Mouse (Mus musculus) kidney, embryonic 14.5 days (tissue): ENCODE results near the gene Zfp74. TPM values are rescaled to one million over a fixed set of nuclear protein-coding genes. Genes with fewer than 3 reads are reported as not detected.
"Not testable (repeated sequence)": the region's sequence is repeated elsewhere in the genome, so short reads cannot be mapped to it uniquely, and the experiment has no call there.

Experiments used
- ATAC-seq: fragments of 200-750 bp; cut with Nextera tagmentation; 2 replicates; pipeline ENCODE4 v1.8.0; 2017; ENCODE audit warnings: moderate number of reproducible peaks, mild to moderate bottlenecking, moderate TSS enrichment, moderate library complexity; ENCODE audit not compliant: low FRiP score, low TSS enrichment
- H3K27ac ChIP-seq: fragments of 300-500 bp; sonication (generic); 2 replicates; pipeline ENCODE4 v1.5.1; 2014; ENCODE audit warnings: low read depth, mild to moderate bottlenecking, low read length, moderate library complexity, mixed read lengths
- H3K27me3 ChIP-seq: fragments of 300-500 bp; sonication (generic); 2 replicates; pipeline ENCODE4 v1.6.1; 2014; ENCODE audit warnings: mild to moderate bottlenecking, low read length; ENCODE audit not compliant: control insufficient read depth, insufficient read depth
- H3K36me3 ChIP-seq: fragments of 300-500 bp; sonication (generic); 2 replicates; pipeline ENCODE4 v1.6.1; 2014; ENCODE audit warnings: low read length, mixed read lengths; ENCODE audit not compliant: control insufficient read depth, insufficient read depth
- H3K4me1 ChIP-seq: fragments of 300-500 bp; sonication (generic); 2 replicates; pipeline ENCODE4 v1.6.1; 2014; ENCODE audit warnings: low read length, mixed read lengths; ENCODE audit not compliant: control insufficient read depth, insufficient read depth
- H3K4me2 ChIP-seq: fragments of 300-500 bp; sonication (generic); replicated peaks from 2 replicates; pipeline ENCODE4 v1.6.1; 2014; ENCODE audit warnings: low read depth, mild to moderate bottlenecking, low read length
- H3K4me3 ChIP-seq: fragments of 300-500 bp; sonication (generic); 2 replicates; pipeline ENCODE4 v1.5.1; 2014; ENCODE audit warnings: mild to moderate bottlenecking, low read length
- H3K9ac ChIP-seq: fragments of 300-500 bp; sonication (generic); 2 replicates; pipeline ENCODE4 v1.6.1; 2014; ENCODE audit warnings: low read depth, mild to moderate bottlenecking, low read length, moderate library complexity
- H3K9me3 ChIP-seq: fragments of 300-500 bp; sonication (generic); 2 replicates; pipeline ENCODE4 v1.6.1; 2016; ENCODE audit warnings: low read length; ENCODE audit not compliant: control insufficient read depth
- WGBS: fragments of 180-500 bp; shearing (Covaris S2); extraction: QIAGEN DNeasy Blood & Tissue Kit; methylation state at CpG from one replicate; pipeline ENCODE4 v1.1.7; 2014; 5-methylcytosine and 5-hydroxymethylcytosine counted together
- polyA plus RNA-seq: library from polyadenylated mRNA; unstranded; fragments of >200 nt; fragmentation: Nextera tagmentation; extraction: Ambion mirVana; gene quantifications from 2 replicates; pipeline ENCODE4 v1.2.1, GENCODE M21; 2014

Gene Zfp74
- polyA plus RNA-seq, 1 experiment from 2014 or later = 11.0 TPM

DNA sequence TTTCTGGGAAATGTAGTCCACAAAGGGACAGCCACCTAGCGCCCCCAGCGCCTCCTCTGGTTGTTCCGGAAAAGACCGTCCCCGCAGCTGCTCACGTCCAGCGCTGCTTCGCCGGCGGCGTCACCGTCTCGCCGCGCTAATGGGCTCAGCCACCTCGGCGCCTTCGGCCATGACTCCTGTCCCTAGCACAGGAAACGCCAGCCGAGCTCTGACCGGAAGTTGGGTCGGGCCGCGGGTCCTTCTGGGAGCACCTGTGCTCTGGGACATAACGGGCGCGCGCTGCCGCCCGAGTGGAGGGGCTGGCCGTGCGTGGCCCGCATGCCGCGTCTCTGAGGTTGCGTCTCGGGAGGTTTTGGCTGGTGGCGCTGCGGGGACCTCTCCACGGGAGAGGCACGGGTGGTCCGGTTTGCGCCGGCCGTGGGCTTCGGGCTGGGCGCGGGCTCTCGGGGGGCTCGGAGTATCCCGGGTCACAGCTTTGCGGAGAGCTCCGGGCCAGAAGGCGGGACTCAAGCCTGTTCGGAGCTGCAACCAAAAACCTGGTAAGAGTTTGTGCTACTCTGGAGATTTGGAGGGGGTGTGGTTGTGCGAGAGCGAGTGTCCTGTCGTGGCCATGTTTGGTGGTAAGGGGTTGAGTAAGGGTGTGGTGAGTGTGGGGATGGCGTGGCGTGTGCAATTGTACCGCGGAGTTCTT is 29.9 kb upstream of the Zfp74 start, which contains the start of gene Zfp568:
Gene Zfp568 (plus strand): TSS at position 266 of the 691 bp plus-strand sequence.
- H3K36me3 ChIP-seq = peaks cover 28% of the 10 kb centered on the region
- peak within 1 kb of the TSS; percentile 87 for H3K4me3 ChIP-seq
- peak within 1 kb of the TSS; percentile 46 for H3K4me2 ChIP-seq
- ATAC-seq = peak; percentile 97
- peak within 1 kb of the TSS; percentile 82 for H3K9ac ChIP-seq
- H3K27ac ChIP-seq = peak within 1 kb of the TSS; percentile 94
- 0 out of 2 replicates have a peak, but pooled peaks cover 6% of the 10 kb centered on the region for H3K9me3 ChIP-seq
- under 1% methylated on average over 61 of the region's 62 CpGs for WGBS
- peaks cover 14% of the 10 kb centered on the region; the same call in 1 of the 2 replicates for H3K4me1 ChIP-seq
- H3K27me3 ChIP-seq = no peaks in the 10 kb centered on the region

DNA sequence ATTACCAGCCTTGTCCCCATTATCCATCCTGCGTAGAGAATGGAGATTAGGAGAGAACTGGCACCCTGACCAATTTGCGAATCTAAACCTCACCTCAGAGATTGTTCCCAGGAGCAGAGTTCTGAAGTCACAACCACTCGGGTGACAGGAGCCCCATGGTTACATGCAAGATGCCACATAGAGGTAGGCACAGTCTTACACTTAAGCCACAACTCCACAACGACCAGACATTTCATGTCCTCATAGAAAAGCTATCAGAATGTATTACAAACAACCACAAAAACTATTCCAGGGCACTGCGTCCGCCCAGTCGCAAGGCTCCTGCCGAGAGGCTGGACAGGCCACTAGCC is 29.4 kb upstream of the Zfp74 start:
- Histone ChIP-seq H3K4me2 (peak overlapping the region; percentile 46), H3K4me3 (peak overlapping the region; percentile 87), H3K9me3 (0 out of 2 replicates have a peak, but pooled peaks cover 6% of the 10 kb centered on the region), H3K9ac (peak overlapping the region; percentile 82), H3K36me3 (peaks cover 26% of the 10 kb centered on the region), H3K27me3 (no peaks in the 10 kb centered on the region), H3K4me1 (peaks cover 14% of the 10 kb centered on the region; the same call in 1 of the 2 replicates), H3K27ac (peak overlapping the region; percentile 94)
- 1% methylated on average over 8 of the region's 8 CpGs for WGBS
- no peak for ATAC-seq

DNA sequence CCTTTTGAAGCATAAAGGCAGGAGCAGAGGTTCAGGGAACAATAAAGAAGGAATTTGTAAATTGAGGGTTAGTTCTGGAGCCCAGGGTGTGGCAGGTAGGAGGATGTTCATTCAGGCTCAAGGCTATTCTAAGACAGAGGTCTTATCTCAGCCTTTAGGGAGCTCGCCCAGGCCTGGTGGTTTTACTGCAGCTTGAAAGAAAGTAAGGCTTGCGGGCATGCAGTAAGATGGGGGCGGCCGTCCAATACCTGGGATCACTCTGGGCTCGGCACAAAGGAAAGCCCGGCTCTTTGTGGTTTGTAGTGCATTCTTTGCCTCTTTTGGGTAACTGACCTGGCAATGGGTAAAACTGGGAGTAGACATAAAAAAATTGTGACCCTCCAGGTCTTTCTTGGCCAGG is 29.0 kb upstream of the Zfp74 start:
- H3K4me3 ChIP-seq = peak overlapping the region; percentile 87
- peak overlapping the region; percentile 46 for H3K4me2 ChIP-seq
- peaks cover 14% of the 10 kb centered on the region; the same call in 1 of the 2 replicates for H3K4me1 ChIP-seq
- H3K9ac ChIP-seq = peak overlapping the region; percentile 82
- H3K9me3 ChIP-seq = 0 out of 2 replicates have a peak, but pooled peaks cover 6% of the 10 kb centered on the region
- peak overlapping the region; percentile 94 for H3K27ac ChIP-seq
- peaks cover 23% of the 10 kb centered on the region for H3K36me3 ChIP-seq
- ATAC-seq = no peak
- 17% methylated on average over 6 of the region's 6 CpGs for WGBS
- no peaks in the 10 kb centered on the region for H3K27me3 ChIP-seq

DNA sequence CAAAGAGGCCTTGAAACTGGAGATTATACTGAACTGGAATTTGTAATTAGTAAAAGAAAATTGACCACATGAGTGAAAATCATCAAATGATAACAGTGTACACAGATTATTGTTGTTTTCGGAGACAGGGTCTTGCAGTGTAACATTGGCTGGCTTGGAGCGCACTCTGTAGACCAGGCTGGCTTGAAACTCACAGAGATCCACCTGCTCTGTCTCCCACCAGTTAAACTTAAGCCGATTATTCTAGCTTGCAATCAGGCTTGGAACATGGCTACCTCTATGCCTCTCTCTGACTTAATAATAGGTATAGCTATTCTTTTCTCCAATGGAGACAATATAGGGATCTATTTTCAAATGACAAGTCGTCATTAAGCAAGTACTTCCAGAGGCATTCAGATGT is 28.5 kb upstream of the Zfp74 start:
- Histone ChIP-seq H3K9ac (no peak overlapping the region), H3K4me1 (peaks cover 14% of the 10 kb centered on the region; the same call in 1 of the 2 replicates), H3K27ac (no peak overlapping the region), H3K36me3 (peaks cover 17% of the 10 kb centered on the region), H3K9me3 (0 out of 2 replicates have a peak, but pooled peaks cover 6% of the 10 kb centered on the region), H3K27me3 (no peaks in the 10 kb centered on the region), H3K4me2 (peak overlapping the region; percentile 46; the same call in 1 of the 2 replicates), H3K4me3 (no peak overlapping the region)
- ATAC-seq = no peak
- 85% methylated on average over 4 of the region's 4 CpGs for WGBS

DNA sequence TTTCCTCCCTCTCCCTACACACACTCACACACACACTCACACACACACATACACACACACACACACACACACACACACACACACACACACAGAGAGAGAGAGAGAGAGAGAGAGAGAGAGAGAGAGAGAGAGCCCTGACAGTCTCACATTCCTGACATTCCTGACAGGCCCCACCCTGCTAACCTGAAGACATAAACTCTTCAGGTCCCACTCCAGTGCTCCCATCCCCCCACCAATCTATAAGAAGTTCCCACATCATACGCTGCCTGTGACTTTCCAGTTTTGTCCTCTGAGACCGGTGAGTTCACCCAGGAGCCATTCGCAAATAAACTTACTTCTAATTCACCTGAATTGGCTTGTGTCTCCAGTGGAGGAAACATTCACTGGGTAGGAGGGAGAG is 28.0 kb upstream of the Zfp74 start:
- no peak overlapping the region for H3K27ac ChIP-seq
- no peaks in the 10 kb centered on the region for H3K27me3 ChIP-seq
- WGBS = 80% methylated on average over 3 of the region's 3 CpGs
- no peak for ATAC-seq
- peaks cover 14% of the 10 kb centered on the region; the same call in 1 of the 2 replicates for H3K4me1 ChIP-seq
- H3K4me2 ChIP-seq = no peak overlapping the region
- H3K36me3 ChIP-seq = peaks cover 13% of the 10 kb centered on the region
- H3K9me3 ChIP-seq = 0 out of 2 replicates have a peak, but pooled peaks cover 6% of the 10 kb centered on the region
- H3K4me3 ChIP-seq = no peak overlapping the region
- no peak overlapping the region for H3K9ac ChIP-seq

DNA sequence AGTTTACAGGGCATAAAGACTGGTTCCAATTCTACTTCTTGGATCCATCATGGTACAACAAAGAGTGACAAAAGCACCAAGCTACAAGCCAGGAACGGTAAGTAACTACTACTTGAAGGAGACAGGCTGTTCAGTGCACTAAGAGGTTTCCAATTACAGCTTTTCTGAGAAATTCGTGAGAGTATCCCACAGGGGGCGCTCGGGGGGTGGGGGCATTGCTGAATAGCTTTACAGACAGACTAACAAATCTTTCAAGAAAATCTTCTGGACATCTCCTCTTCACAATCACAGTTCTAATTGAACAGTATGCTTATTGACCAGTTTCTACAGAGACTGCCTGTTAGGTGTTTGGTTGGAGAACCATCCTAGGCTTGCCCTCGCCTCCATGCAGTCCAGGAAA is 27.6 kb upstream of the Zfp74 start:
- no peak overlapping the region for H3K4me3 ChIP-seq
- no peak overlapping the region for H3K4me2 ChIP-seq
- no peaks in the 10 kb centered on the region for H3K27me3 ChIP-seq
- WGBS = 56% methylated on average over 5 of the region's 5 CpGs
- H3K27ac ChIP-seq = no peak overlapping the region
- H3K36me3 ChIP-seq = peaks cover 11% of the 10 kb centered on the region
- H3K9me3 ChIP-seq = 0 out of 2 replicates have a peak, but pooled peaks cover 6% of the 10 kb centered on the region
- ATAC-seq = no peak
- H3K4me1 ChIP-seq = peaks cover 14% of the 10 kb centered on the region; the same call in 1 of the 2 replicates
- H3K9ac ChIP-seq = no peak overlapping the region

DNA sequence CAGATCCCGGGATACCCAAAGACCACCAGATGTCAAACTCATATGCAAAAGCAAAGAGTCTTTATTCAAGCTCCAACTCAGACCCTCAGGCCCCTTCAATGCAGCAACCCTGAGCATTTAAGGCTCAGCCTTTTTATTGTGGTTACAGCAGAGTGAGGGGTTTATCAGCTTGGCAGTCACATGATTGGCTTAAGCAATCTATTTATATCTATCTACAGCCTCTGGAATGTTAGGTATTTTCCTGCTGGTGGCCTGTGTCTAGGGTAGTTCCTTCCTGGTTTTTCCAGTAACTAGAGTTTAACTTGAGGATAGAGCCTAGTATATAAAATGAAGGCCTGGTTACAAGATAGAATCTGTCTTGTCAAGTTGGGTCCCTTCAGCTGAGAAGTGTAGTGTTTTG is 26.9 kb upstream of the Zfp74 start:
- no peak overlapping the region for H3K9ac ChIP-seq

DNA sequence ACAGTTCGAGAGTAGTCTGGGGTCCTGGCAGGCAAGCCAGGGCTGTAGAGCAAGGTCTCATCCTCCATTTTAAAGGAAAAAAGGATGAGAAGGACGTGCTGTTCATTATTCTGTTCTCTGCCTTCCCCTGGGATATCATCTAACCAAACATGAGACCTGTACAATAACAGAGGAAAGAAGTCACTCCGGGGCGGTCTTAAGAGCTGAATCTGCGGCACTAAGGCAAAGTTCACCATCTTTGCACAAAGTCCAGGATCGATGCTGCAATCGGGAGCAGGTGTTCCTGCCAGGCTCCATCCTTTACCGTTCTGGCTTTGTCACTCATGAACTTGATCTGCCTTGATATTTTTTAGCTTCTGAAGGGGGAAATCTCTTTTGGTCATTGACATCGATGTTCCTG is 16.8 kb upstream of the Zfp74 start:
- no peak for ATAC-seq
- WGBS = 86% methylated on average over 9 of the region's 9 CpGs
- no peaks in the 10 kb centered on the region for H3K27me3 ChIP-seq

More for the DNA sequence above, 26.9 kb upstream of the Zfp74 start:
- no peaks in the 10 kb centered on the region for H3K27me3 ChIP-seq
- no peak overlapping the region for H3K4me3 ChIP-seq
- WGBS = 95% methylated on average over 1 of the region's 1 CpGs
- no peak overlapping the region for H3K27ac ChIP-seq
- 0 out of 2 replicates have a peak, but pooled peaks cover 6% of the 10 kb centered on the region for H3K9me3 ChIP-seq
- no peak for ATAC-seq
- H3K4me1 ChIP-seq = peaks cover 14% of the 10 kb centered on the region; the same call in 1 of the 2 replicates
- peaks cover 4% of the 10 kb centered on the region for H3K36me3 ChIP-seq
- no peak overlapping the region for H3K4me2 ChIP-seq

DNA sequence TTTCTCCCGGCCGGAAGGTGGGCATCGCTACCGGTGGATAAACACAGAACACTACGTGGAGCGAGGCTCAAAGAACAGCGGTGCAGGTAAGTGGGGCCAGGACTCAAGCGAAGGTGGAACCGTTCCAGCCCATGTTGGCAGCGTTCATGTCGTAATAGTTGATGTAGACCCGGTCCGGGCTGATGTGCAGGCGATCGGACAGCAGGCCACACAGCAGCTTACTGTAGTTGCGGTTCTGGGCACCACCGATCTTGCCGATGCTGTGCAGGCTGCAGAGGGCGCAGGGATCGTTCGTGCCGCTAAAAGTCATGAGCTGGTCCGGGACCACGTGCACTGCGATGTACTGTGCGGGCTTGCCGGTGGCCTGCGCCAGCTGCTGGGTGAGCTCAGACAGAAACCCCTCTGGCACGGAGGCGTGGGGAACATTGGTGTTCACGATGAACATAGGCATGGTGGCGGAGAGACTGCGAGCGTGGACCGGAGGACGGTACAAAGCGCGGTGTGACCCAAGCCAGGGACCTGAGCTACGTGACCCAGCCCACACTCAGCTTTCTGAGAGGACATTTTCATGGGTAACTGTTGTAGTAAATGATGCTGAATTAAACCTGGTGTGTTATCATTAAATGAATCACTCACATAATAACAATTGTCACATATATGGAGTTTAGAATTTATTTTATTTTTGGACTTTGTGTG is 11.4 kb upstream of the Zfp74 start:
- H3K9me3 ChIP-seq, H3K4me1 ChIP-seq, ATAC-seq, H3K4me2 ChIP-seq, H3K4me3 ChIP-seq, H3K36me3 ChIP-seq, H3K9ac ChIP-seq, H3K27ac ChIP-seq, H3K27me3 ChIP-seq: not testable (repeated sequence)
- 55% methylated on average over 28 of the region's 39 CpGs for WGBS

More for the DNA sequence above, 16.8 kb upstream of the Zfp74 start:
- Histone ChIP-seq H3K4me3 (no peak overlapping the region), H3K27ac (no peak overlapping the region), H3K9ac (no peak overlapping the region), H3K4me1 (no peaks in the 10 kb centered on the region), H3K36me3 (no peaks in the 10 kb centered on the region), H3K9me3 (peaks cover 4% of the 10 kb centered on the region; the same call in 1 of the 2 replicates), H3K4me2 (no peak overlapping the region)
